Mouse (Mus musculus): ENCODE results near the gene Sema3b.

Gene Sema3b

GRCm38 (mm10) chr9:107612945-107613569 is 4.0 kb upstream of the Sema3b start:
- peak; percentile 51 for DNase-seq (ENCODE audit: low read depth, low spot score)

DNA sequence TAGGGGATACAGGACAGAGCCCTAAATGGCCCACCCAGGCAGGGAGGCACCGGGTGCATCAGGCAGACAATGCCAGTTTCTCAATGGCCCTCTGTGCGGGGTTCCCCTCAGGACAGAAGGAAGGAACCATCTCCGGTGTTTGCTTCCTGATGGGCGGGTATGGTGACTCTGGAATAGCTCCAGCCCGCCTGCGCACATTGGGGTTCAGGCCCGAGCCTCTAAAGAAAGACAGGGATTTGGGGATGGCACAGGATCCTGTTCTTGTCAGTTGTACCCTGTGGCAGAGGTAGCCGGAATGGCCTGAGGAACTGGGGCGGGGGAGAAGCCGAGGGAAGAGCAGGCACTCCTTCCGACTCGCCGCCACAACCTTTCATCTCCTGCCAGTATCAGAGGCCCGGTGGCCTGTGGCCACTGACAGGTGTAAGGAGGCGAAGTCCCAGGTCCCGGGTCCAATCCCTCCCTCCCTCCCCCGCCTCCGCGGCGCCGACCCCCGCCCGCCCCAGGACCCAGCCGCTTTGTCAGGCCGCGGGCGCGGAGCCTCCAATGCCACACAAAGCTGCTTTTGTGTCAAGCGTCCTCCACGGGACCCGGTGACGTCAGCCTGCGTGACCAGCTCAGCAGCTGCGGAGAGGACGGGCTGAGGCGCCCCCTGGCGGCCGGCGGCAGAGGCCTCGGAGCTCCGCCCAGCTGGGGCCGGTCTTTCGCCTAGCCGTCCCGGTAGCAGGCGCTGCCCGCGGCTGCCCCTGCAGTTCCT is 3.3 kb upstream of the Sema3b start:
- peak; percentile 93 for DNase-seq (ENCODE audit: low read depth, low spot score)

DNA sequence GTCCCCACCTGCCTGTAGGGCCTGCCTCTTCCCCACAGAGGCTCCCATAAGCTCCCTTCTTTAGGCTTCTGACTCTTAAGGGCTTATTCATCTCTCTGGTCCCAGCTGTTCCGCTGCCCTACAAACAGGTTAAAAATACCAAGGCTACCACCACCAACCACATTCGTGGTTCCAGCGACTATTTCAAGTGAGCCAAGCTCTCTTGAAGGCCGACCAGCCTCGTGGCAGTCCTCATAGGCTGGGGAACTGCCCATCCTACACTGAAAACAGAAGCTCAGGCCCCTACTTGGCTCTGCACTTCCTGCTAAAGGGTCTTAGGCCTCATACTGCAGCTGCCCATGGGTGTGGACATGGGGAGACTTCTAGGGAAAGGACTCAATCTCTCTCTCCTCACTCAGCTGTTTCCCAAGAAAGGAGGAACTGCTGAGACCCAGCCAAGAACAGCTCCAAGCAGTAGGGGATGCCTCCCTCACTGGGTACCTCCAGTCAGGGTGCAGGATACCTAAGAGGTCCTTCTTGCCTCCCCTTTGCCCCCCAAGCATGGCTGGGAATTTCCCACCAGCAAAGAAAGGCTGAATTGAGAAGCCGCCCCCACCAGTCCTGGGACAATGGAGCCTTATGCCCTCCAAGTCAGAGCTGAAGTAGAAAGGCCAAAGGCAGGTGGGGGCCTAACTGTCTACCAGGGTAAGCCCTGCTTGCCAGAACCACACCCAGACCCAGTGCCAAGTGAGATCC is 2.6 kb upstream of the Sema3b start:
- no peak for DNase-seq (ENCODE audit: low read depth, low spot score)

DNA sequence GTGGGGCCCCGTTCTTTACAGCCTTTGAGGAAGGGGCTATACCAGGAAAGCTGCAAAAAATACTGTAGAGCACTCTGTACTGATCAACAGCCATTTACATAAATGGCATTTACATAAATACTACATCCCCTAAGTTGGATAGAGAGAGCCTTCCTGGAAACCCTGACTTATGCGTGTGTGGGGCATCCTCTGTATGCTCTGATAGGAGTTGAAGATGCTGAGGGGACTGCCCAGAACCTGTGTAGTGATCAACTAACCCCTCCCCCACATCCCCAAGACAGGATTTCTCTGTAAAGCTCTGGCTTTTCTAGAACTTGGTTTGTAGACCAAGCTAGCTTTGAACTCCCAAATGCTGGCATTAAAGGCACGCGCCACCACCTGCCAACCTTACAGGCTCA is 403 bp upstream of the Sema3b start:
- DNase-seq (ENCODE audit: low read depth, low spot score): no peak

GRCm38 (mm10) chr9:107607653-107608245 is 1.3 kb downstream of the Sema3b start:
- DNase-seq (ENCODE audit: low read depth, low spot score): no peak

DNA sequence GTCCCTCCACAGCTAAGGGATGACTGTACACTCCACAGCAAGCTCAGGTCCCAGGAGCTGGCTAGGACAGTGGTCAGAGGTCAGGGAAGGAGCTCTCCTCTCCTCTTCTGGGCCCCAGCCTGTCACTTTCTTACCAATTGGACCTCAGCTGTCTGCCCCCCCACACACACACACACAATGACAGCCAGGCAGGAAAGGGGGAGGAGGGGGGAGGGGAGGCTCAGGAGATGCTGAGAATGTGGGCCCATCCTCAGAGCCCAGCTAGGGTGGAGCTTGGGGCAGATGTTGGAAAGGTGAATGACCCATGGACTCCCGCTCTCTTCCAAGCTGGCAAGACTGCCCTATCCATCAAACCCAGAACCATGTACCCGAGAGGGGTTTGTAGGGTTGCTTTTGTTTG is 2.0 kb downstream of the Sema3b start:
- DNase-seq (ENCODE audit: low read depth, low spot score): no peak

DNA sequence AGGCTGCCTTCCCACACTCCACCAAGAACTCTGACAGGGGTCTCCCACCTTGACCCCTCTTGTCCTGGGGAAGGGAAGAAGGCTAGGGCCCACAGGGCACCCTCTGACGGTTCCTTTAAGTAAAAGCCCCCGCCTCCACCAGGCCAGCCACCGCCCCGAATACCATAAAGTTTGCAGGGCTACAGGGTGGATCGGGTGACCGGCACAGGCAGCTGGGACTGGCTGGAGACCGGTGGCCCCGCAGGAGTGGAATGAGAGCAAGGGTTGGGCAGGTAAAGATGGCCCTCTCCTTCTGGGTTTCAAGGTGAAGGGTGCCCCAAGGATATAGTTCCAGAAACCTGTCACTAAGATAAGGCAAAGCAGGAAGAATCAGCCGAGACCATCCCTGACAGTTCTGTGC is 2.4 kb downstream of the Sema3b start:
- DNase-seq (ENCODE audit: low read depth, low spot score): no peak

DNA sequence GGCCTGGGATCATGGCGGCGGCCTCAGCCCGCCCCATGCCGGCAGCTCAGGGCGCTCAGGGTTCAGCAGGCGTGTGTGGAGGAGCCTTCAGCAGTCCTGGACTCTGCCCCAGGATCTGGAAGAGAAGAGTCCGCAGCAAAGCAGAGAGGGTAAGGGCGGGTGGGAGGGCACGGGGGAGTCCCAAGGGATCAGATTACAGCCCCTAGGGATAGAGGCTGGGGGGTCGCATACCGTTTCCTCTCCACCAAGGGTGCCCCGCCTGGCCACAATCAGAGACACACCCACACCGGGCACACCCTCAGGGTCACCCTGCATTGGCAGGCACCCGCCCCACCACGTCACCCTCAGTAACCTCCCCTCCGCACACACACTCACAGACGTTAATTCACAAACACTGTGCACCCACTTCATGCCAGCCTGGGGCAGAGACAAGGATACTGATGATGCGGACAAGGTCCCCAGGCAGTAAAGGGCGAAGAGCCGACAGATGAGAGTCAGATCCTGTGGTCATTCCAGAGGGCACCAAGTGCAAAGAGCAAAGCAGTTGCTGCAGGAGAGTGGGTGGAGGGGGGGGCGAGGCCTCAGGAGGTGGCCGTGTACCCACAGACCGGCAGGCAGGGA is 3.9 kb downstream of the Sema3b start:
- no peak for DNase-seq (ENCODE audit: low read depth, low spot score)

DNA sequence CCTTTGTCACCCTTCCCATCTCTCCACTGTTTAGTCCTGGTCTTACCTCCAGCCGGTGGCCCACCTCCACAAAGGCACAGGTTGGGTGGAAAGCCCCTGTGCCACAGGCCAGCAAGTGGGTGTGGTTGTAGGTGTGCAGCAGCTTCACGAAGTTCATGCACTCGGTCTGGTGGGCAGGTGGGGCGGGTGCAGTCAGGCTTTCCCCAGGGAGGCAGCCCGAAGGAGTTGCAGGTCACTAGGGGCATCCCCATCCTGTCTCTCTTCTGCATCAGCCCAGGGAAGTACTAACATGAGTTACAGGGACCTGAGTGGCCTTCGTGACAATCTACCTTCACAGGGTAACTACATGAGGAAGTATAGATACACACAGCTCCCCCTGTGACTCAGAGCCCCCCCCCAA is 5.8 kb downstream of the Sema3b start:
- no peak for DNase-seq (ENCODE audit: low read depth, low spot score)

- DNase-seq (ENCODE audit: low read depth, low spot score): peak; percentile 84
Measured at GRCm38 (mm10) chr9:107602068-107602648, 6.9 kb downstream of the Sema3b start.

DNA sequence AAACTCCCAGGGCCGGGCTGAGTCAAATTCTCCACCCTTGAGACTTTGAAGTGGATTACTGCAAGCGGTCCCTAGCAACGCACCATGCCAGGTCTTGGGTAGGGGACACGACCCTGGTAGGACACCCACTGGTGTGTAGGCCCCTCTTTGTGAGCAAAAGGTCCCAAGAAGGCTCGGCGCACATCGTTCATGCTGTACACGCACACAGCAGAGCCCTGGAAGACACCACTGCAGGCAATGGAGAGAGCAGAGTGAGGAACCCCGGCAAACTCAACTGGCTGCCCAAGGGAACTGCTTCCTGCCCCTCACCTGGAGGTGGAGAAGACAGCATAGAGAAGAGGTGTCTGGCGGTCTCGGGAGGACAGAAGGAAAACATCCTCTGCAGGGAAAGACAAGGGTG is 7.8 kb downstream of the Sema3b start:
- no peak for DNase-seq (ENCODE audit: low read depth, low spot score)

DNA sequence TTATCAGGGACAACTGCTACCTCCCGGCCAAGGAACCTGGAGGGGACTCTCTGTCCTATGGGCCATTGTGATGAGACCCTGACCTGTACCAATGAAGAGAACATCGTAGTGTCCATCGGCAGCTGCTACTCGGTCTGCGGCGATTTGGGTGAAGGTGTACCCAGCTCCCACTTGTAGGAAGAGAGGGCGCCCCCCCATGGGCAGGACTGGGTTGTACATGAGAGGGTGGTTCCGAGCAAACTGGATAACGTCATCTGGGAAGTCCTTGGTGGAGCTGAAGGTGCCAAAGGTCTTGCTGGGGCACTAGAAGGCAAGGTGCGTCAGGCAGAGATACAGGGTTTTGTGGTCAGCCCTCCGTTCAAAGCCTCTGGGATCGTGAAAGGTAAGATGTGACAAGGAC is 8.3 kb downstream of the Sema3b start:
- peak; percentile 68 for DNase-seq (ENCODE audit: low read depth, low spot score)

- peak; percentile 80 for DNase-seq (ENCODE audit: low read depth, low spot score)
Measured at GRCm38 (mm10) chr9:107599842-107600241, 9.2 kb downstream of the Sema3b start.

DNA sequence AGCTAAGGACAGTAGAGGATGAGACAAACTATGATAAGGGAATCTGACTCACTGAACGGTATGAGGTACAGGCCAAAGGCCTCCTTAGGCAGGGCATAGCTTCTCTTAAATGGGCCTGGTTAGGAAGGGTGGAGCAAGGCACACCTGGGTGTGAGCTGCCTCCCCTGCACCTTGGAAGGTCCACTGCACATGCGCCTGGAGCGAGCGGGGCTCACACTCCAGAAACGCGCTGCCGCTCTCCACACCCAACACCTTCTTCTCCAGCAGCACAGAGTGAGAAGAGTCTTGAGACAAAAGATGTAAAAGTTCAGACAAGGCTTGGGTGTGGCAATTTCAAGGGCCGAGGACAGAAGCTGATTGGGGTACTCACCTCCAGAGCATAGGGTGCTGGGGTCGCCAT is 9.6 kb downstream of the Sema3b start:
- DNase-seq (ENCODE audit: low read depth, low spot score): no peak

GRCm38 (mm10) chr9:107598385-107598784 is 10.6 kb downstream of the Sema3b start:
- no peak for DNase-seq (ENCODE audit: low read depth, low spot score)

DNA sequence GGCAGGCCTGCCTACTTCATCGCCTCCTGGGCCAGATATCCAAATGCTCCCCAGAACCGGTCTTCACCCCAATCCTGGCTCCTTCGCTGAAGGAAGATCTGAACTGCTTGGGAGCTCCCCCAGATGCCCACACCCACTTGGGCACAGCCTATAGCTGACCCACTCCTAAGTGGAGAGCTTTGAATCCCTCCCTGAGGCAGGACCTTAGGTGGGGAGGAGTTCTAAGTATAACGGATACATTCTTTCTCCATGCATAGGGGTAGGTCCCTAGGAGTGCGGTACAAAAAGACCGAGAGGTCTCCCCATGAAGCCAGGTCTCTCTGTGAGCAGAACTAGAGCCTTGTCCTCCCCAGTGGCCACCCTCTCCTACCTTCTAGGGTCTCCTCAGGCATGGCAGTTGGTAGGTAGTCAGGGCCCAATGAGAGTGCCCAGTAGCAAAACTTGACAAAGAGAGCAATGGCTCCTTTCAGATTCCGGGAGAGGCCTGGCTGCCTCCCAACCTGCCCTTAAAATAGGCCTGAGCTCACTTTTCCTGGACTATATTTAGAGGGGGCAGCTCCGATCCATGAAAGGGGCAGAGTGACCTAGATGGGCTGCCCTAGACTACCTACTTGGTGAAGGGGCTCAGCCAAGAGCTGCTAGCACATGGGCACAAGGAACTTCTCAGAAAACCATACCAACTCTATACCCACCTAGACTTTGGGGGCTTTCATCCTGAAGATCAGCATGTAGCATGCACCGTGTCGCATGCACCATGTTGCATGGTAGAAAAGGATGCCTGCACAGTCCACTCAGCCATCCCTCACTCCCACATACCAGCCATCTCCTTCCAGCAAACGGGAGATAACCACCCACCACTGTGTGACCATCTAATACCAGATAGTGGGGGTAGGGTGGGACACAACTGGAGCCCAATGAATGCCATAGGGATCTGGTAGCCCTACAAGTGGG is 12.1 kb downstream of the Sema3b start:
- DNase-seq (ENCODE audit: low read depth, low spot score): no peak

GRCm38 (mm10) chr9:107594281-107595062 is 14.6 kb downstream of the Sema3b start:
- DNase-seq (ENCODE audit: low read depth, low spot score): peak; percentile 86

GRCm38 (mm10) chr9:107593101-107593976 is 15.7 kb downstream of the Sema3b start:
- no peak for DNase-seq (ENCODE audit: low read depth, low spot score)

DNA sequence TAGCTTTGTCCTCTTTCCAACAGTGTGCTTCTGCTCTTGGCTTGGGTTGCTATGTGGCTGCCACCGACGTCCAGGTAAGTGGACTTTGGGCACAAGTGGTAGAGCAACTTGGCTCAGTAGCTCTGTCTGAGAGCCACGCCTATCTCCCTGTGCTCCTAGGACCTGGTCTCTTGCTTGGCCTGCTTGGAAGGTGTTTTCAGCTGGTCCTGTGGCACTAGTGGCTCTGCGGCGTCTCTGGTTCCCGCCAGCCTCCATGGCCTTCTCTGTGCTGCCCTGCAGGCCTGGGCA is 18.3 kb downstream of the Sema3b start:
- no peak for DNase-seq (ENCODE audit: low read depth, low spot score)

All from R1 (cell line).